Mouse (Mus musculus) liver, embryonic 12.5 days (tissue): ENCODE results near the gene Cyp2w1. TPM values are rescaled to one million over a fixed set of nuclear protein-coding genes. Genes with fewer than 3 reads are reported as not detected.

Experiments used
- ATAC-seq: fragments of 200-750 bp; cut with Nextera tagmentation; 2 replicates; pipeline ENCODE4 v1.8.0; 2017; ENCODE audit warnings: moderate number of reproducible peaks, mild to moderate bottlenecking, moderate library complexity
- H3K27ac ChIP-seq: fragments of 300-500 bp; sonication (generic); 2 replicates; pipeline ENCODE4 v1.5.1; 2016; ENCODE audit warnings: mild to moderate bottlenecking
- H3K27me3 ChIP-seq: fragments of 300-500 bp; sonication (generic); replicated peaks from 2 replicates; pipeline ENCODE4 v1.6.1; 2016; ENCODE audit warnings: mild to moderate bottlenecking, moderate library complexity
- H3K36me3 ChIP-seq: fragments of 300-500 bp; sonication (generic); 2 replicates; pipeline ENCODE4 v1.6.1; 2016; ENCODE audit warnings: mild to moderate bottlenecking, moderate library complexity
- H3K4me1 ChIP-seq: fragments of 300-500 bp; sonication (generic); 2 replicates; pipeline ENCODE4 v1.6.1; 2016
- H3K4me2 ChIP-seq: fragments of 300-500 bp; sonication (generic); 2 replicates; pipeline ENCODE4 v1.6.1; 2016; ENCODE audit warnings: mild to moderate bottlenecking, moderate library complexity
- H3K4me3 ChIP-seq: fragments of 300-500 bp; sonication (generic); 2 replicates; pipeline ENCODE4 v1.5.1; 2016; ENCODE audit warnings: mild to moderate bottlenecking, moderate library complexity
- H3K9ac ChIP-seq: fragments of 300-500 bp; sonication (generic); 2 replicates; pipeline ENCODE4 v1.6.1; 2016; ENCODE audit warnings: mild to moderate bottlenecking, moderate library complexity
- H3K9me3 ChIP-seq: fragments of 300-500 bp; sonication (generic); replicated peaks from 2 replicates; pipeline ENCODE4 v1.6.1; 2016; ENCODE audit warnings: mild to moderate bottlenecking, moderate library complexity
- WGBS: fragments of 180-500 bp; shearing (Covaris S2); methylation state at CpG from one replicate; pipeline ENCODE4 v1.1.7; 2016; ENCODE audit not compliant: insufficient replicate concordance; 5-methylcytosine and 5-hydroxymethylcytosine counted together
- microRNA counts: library from miRNA; unstranded; fragments of <30 nt; microRNA quantifications from one replicate; lab custom pipeline; 2017
- microRNA-seq: library from miRNA; unstranded; fragments of <30 nt; microRNA quantifications from one replicate; pipeline ENCODE4, GENCODE M21; 2017
- polyA plus RNA-seq: library from polyadenylated mRNA; unstranded; fragments of >200 nt; fragmentation: Nextera tagmentation; extraction: Ambion mirVana; gene quantifications from 2 replicates; pipeline ENCODE4 v1.2.1, GENCODE M21; 2016

Cyp2w1 gene
- polyA plus RNA-seq, 1 experiment from 2014 or later, result not detected

DNA sequence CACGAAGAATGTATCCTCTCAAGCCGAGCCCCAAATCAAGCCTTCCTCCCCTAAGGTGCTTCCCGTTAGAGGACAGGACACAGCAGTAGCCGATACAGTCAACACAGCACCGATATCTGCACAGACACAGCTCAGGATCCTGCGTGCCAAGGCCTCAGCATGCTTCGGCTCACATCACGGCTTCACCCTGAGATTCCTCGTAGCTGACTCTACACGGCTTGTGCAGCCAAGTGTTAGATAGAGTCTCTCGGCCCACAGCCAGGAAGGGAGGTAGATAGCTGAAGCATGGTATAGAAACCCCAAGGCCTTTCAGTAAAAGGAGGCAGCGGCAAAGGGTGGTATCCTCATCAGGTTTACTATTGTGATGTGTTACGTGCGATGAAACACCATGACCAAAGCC is 47.6 kb downstream of the Cyp2w1 start:
- Histone ChIP-seq H3K4me2 (no peak overlapping the region), H3K4me1 (peaks cover 54% of the 10 kb centered on the region), H3K9me3 (no peaks in the 10 kb centered on the region), H3K36me3 (peaks cover 16% of the 10 kb centered on the region), H3K9ac (no peak overlapping the region), H3K27me3 (no peaks in the 10 kb centered on the region), H3K27ac (no peak overlapping the region), H3K4me3 (no peak overlapping the region)
- 86% methylated on average over 14 of the region's 14 CpGs for WGBS
- ATAC-seq, result no peak

DNA sequence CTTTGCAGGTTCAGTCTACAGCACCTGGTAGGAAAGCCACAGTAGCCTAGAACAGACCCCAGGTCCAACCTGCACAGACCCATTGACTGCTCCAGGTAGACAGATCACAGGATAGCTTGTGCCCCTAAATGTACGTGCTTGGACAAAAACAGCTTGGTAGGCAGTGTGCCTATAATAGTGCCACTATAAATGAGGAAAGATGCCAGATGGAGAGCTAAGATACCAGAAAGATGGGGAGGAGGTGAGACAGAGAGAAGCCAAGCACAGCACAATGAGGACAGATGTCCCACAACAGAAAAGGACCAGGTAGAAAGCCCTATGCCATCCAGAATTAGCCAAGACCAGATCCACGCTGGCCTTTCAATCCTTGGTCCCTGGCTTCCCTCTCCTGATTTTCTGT is 49.7 kb downstream of the Cyp2w1 start:
- H3K27ac ChIP-seq, result no peak overlapping the region
- 79% methylated on average over 2 of the region's 2 CpGs for WGBS
- H3K36me3 ChIP-seq, result no peaks in the 10 kb centered on the region
- peaks cover 59% of the 10 kb centered on the region for H3K4me1 ChIP-seq
- no peaks in the 10 kb centered on the region for H3K9me3 ChIP-seq
- no peak overlapping the region for H3K4me2 ChIP-seq
- no peak overlapping the region for H3K9ac ChIP-seq
- no peaks in the 10 kb centered on the region for H3K27me3 ChIP-seq
- H3K4me3 ChIP-seq, result no peak overlapping the region
- ATAC-seq, result no peak

DNA sequence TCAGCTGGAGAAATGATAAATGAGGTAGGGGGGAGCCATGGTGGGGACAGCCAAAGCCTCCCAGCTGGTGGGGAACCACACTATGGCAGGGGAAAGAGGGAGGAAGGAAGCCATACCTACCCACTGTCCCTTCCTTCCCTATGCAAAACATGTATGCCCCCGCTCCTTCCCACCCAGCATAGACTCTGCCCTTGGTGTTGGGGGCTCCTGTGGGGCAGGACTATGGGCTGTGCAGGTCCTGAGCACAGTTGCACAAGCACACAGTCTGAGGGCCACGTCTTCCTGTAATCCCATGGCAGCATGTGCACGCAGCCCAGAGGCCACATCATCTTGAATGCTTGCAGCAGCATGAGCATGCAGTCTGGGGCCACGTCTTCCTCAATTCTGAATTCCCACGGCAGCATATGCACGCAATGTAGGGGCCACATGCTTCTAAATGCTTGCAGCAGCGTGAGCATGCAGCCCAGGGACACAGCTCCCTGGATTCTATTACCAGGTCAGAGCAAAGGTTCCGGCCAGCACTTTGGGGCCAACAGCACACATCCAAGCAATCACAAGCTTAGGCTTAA is 51.4 kb downstream of the Cyp2w1 start:
- H3K27ac ChIP-seq, result peak overlapping the region; percentile 75
- no peak overlapping the region for H3K4me3 ChIP-seq
- H3K4me2 ChIP-seq, result 0 out of 2 replicates have a peak overlapping the region, but pooled peaks have one; percentile 23
- H3K36me3 ChIP-seq, result no peaks in the 10 kb centered on the region
- no peak overlapping the region for H3K9ac ChIP-seq
- no peak for ATAC-seq
- peaks cover 59% of the 10 kb centered on the region for H3K4me1 ChIP-seq
- 53% methylated on average over 8 of the region's 8 CpGs for WGBS
- no peaks in the 10 kb centered on the region for H3K27me3 ChIP-seq
- no peaks in the 10 kb centered on the region for H3K9me3 ChIP-seq

DNA sequence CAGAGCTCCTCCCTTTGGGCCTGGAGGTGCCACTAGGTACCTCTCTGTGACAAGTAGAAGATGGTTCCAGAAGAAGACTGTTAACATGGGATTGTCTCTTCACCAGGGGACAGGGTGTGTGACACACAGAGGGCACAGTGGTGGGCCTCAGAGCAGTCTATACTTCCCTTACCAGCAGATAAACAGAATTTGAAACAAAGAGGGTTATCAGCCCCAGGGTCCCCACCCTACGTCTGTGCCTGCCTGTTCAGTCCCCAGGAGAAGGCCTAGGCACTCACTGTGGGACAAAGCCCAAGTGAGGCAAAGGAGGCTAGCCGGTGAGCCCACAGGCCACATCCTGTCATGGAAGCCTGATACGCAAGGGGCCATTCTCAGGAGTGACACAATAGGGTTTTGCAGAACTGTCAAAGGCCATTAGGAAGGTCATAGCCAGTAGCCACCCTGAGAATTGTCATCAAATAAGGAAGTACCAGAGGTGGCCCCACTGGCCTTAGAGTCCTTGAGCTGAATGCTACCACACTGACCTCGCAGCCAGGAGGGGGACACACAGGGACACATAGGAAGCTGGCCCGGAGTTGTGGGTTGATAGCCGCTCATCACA is 52.5 kb downstream of the Cyp2w1 start, which contains the start of gene C130050O18Rik:
C130050O18Rik (plus strand) TSS at position 480 of the 601 bp plus-strand sequence.
- H3K9ac ChIP-seq, result peak within 1 kb of the TSS; percentile 45
- H3K27ac ChIP-seq, result peak within 1 kb of the TSS; percentile 75
- H3K9me3 ChIP-seq, result no peaks in the 10 kb centered on the region
- H3K4me1 ChIP-seq, result peaks cover 66% of the 10 kb centered on the region
- whole genome bisulfite sequencing, result 26% methylated on average over 6 of the region's 6 CpGs
- no peaks in the 10 kb centered on the region for H3K36me3 ChIP-seq
- H3K4me2 ChIP-seq, result peak within 1 kb of the TSS; percentile 23
- ATAC-seq, result peak; percentile 81
- H3K27me3 ChIP-seq, result no peaks in the 10 kb centered on the region
- peak within 1 kb of the TSS; percentile 9; the same call in 1 of the 2 replicates for H3K4me3 ChIP-seq

DNA sequence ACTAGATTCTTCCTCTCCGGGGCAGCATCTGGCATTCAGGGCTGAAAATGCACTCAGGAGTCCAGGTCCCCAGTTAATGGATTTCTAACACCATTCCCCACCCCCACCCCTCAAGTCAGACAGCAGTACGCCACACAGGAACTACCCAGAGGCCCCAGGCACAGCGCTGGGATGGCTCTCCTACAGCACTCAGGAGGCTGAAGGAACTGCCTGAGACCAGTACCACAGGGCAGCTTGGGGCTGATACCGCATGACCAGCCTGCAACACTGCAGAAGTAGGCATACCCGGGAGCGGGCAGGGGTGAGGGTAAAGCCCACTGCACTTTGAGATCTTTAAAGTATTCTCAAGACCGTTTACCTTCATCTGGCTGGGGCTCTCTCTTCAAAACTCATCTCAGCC is 53.1 kb downstream of the Cyp2w1 start:
- Histone ChIP-seq H3K4me3 (peak overlapping the region; percentile 9; the same call in 1 of the 2 replicates), H3K36me3 (no peaks in the 10 kb centered on the region), H3K9me3 (no peaks in the 10 kb centered on the region), H3K27ac (peak overlapping the region; percentile 75), H3K27me3 (no peaks in the 10 kb centered on the region), H3K4me2 (peak overlapping the region; percentile 23), H3K4me1 (peaks cover 70% of the 10 kb centered on the region), H3K9ac (peak overlapping the region; percentile 45; the same call in 1 of the 2 replicates)
- 39% methylated on average over 7 of the region's 7 CpGs for WGBS
- peak; percentile 31; the same call in 1 of the 2 replicates for ATAC-seq

DNA sequence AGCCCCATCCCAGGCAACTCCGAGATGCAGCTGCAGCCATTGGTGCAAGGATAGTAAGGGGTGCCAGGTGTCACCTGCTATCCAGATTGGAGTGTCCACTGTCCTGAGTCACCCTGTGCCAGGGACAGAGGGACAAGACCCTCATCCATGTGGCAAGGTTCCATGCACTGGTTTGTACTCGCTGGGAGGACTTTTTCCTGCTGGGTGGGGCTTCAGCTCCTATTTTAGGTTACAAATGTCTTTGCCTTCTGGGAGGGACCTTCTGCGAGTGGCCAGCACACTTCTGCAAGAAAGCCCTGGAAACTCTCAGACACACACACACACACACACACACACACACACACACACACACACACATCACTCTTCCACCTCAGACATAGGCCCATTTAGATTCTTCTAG is 53.5 kb downstream of the Cyp2w1 start:
- WGBS, result 54% methylated on average over 3 of the region's 3 CpGs
- no peaks in the 10 kb centered on the region for H3K9me3 ChIP-seq
- peak overlapping the region; percentile 23 for H3K4me2 ChIP-seq
- no peak; the same call in 1 of the 2 replicates for ATAC-seq
- peak overlapping the region; percentile 9; the same call in 1 of the 2 replicates for H3K4me3 ChIP-seq
- H3K4me1 ChIP-seq, result peaks cover 70% of the 10 kb centered on the region
- H3K9ac ChIP-seq, result no peak overlapping the region
- no peaks in the 10 kb centered on the region for H3K27me3 ChIP-seq
- no peaks in the 10 kb centered on the region for H3K36me3 ChIP-seq
- H3K27ac ChIP-seq, result peak overlapping the region; percentile 75

MicroRNAs within 50 kb of the gene (microRNA counts, 519-probe panel; counts per million panel counts)
- microRNA mmu-miR-339-3p (lab: Ali Mortazavi, UCI) (582 counts per million, percentile 70 among the panel's probes with 10 or more counts), microRNA mmu-miR-339-5p (lab: Ali Mortazavi, UCI) (582 counts per million, percentile 70 among the panel's probes with 10 or more counts)

Small RNA genes within 50 kb of the gene (microRNA-seq; reads per million reads assigned to microRNA genes)
- gene Mir339, result 1,185 reads per million, percentile 75 among the genes with 10 or more reads in this experiment

Other genes with a start within 250 kb of the Cyp2w1 start
- gene Prkar1b, start 202.6 kb upstream of the Cyp2w1 start, polyA plus RNA-seq, result 3.4 and 3.9 TPM in 2 replicates
- gene Dnaaf5, start 202.4 kb upstream of the Cyp2w1 start, polyA plus RNA-seq, result 5.9 and 6.9 TPM in 2 replicates
- gene Sun1, start 152.0 kb upstream of the Cyp2w1 start, polyA plus RNA-seq, result 31.7 and 34.6 TPM in 2 replicates
- 162 and 165 TPM in 2 replicates for gene Get4, start 100.3 kb upstream of the Cyp2w1 start, polyA plus RNA-seq
- 6.7 and 7.3 TPM in 2 replicates for gene Adap1, start 27.0 kb upstream of the Cyp2w1 start, polyA plus RNA-seq
- gene Cox19, start 1.2 kb upstream of the Cyp2w1 start, polyA plus RNA-seq, result 72.3 and 73.8 TPM in 2 replicates
- 18.3 and 19.3 TPM in 2 replicates for gene Gpr146, start 25.1 kb downstream of the Cyp2w1 start, polyA plus RNA-seq
- gene C130050O18Rik, start 52.7 kb downstream of the Cyp2w1 start, polyA plus RNA-seq, result 0.72 and 0.75 TPM in 2 replicates
- 0.39 and 0.51 TPM in 2 replicates for gene Gper1, start 70.5 kb downstream of the Cyp2w1 start, polyA plus RNA-seq
- 30.6 and 33.5 TPM in 2 replicates for gene 3110082I17Rik, start 107.9 kb downstream of the Cyp2w1 start, polyA plus RNA-seq
- gene Zfand2a, start 131.9 kb downstream of the Cyp2w1 start, polyA plus RNA-seq, result 3.4 and 3.7 TPM in 2 replicates
- not detected in 2 replicates for gene Uncx, start 190.9 kb downstream of the Cyp2w1 start, polyA plus RNA-seq